In the genomic region with DNA sequence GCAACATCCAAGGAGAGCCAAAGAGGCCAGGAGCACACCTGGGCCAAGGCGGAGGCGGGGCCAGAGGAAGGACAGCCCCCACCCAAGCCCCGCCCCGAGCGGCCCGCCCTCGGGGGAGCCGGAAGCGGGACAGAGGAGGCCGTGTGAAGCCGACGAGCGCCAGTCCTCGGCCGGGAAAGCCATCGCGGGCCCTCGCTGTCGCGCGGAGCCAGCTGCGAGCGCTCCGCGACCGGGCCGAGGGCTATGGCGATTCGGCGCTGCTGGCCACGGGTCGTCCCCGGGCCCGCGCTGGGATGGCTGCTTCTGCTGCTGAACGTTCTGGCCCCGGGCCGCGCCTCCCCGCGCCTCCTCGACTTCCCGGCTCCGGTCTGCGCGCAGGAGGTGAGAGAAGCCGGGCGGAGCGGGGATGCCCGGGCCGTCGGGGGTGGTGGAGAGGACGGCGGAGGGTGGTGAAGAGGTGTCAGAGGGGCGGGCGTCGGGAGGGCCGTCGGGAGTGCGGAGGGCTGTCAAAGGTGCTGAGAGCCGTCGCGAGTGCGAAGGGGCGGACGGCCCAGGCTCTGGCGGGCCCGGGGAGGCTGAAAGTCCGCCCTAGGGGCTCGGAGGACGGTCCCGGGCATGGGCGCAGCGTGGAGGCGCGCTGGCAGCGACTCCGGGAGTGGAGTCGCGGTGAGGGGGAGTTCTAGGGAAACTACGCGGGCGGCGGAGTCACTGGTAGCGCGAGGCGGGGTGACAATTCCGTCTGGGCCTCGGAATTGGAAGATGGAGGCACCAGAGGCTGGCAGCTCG, we compare ENCODE assay signal across 8 mouse cellular contexts. TPM values are rescaled to one million over a fixed set of nuclear protein-coding genes. Genes with fewer than 3 reads are reported as not detected.
DNase-seq lines count a peak whose midpoint lies in the region; ATAC-seq and TF ChIP-seq lines count a peak whose summit lies in the region.

Gene Il17ra (plus strand): TSS at position 162 of the 786 bp plus-strand sequence.

- ATAC-seq in embryonic facial prominence, embryonic 11.5 days (replicated peaks; ENCODE audit: insufficient number of reproducible peaks, low FRiP score, low TSS enrichment, low read depth): peak; percentile 68
- peak; percentile 73 for ATAC-seq in heart, embryonic 11.5 days (replicated peaks; ENCODE audit: insufficient number of reproducible peaks, low FRiP score, low TSS enrichment)
- ATAC-seq in kidney, embryonic 14.5 days (ENCODE audit: low FRiP score, low TSS enrichment): peak; percentile 91
- peak; percentile 93 for ATAC-seq in lung, embryonic 16.5 days (ENCODE audit: low read depth)

- peak within 1 kb of the TSS; percentile 81 for H3ac ChIP-seq in C2C12 (ENCODE audit: control insufficient read depth, insufficient read length, low read depth)

- no peaks in the 10 kb centered on the region for H3K36me3 ChIP-seq in C2C12 (ENCODE audit: control insufficient read depth, insufficient read depth)
- no peaks in the 10 kb centered on the region for H3K36me3 ChIP-seq in embryonic facial prominence, embryonic 11.5 days (replicated peaks; ENCODE audit: control insufficient read depth, insufficient read depth, low read depth, low read length)
- H3K36me3 ChIP-seq in heart, embryonic 11.5 days (ENCODE audit: control insufficient read depth, insufficient read depth, low read length): no peaks in the 10 kb centered on the region
- no peaks in the 10 kb centered on the region for H3K36me3 ChIP-seq in kidney, embryonic 14.5 days (ENCODE audit: control insufficient read depth, insufficient read depth, low read length)
- no peaks in the 10 kb centered on the region for H3K36me3 ChIP-seq in lung, embryonic 16.5 days (ENCODE audit: control insufficient read depth, insufficient read depth, low read length)

- no peaks in the 10 kb centered on the region for H3K9me3 ChIP-seq in embryonic facial prominence, embryonic 11.5 days (replicated peaks; ENCODE audit: control insufficient read depth, low read length)
- no peaks in the 10 kb centered on the region for H3K9me3 ChIP-seq in heart, embryonic 11.5 days (replicated peaks; ENCODE audit: control insufficient read depth, low read length)
- no peaks in the 10 kb centered on the region for H3K9me3 ChIP-seq in kidney, embryonic 14.5 days (ENCODE audit: control insufficient read depth, low read length)
- no peaks in the 10 kb centered on the region for H3K9me3 ChIP-seq in lung, embryonic 16.5 days (ENCODE audit: control insufficient read depth, low read length)

- TF ChIP-seq POLR2A in olfactory bulb, adult 2 months (IDR thresholded peaks at IDR 0.05; ENCODE audit: insufficient read depth, low read depth, low read length): peak; percentile 40; the same call in 1 of the 2 replicates

- H3K4me2 ChIP-seq in embryonic facial prominence, embryonic 11.5 days (ENCODE audit: low read depth, low read length): peak within 1 kb of the TSS; percentile 74
- peak within 1 kb of the TSS; percentile 68 for H3K4me2 ChIP-seq in heart, embryonic 11.5 days
- H3K4me2 ChIP-seq in kidney, embryonic 14.5 days (replicated peaks; ENCODE audit: low read depth, low read length): peak within 1 kb of the TSS; percentile 78
- H3K4me2 ChIP-seq in lung, embryonic 16.5 days (ENCODE audit: low read depth, low read length): peak within 1 kb of the TSS; percentile 73

- under 1% methylated on average over 87 of the region's 90 CpGs for WGBS in embryonic facial prominence, embryonic 11.5 days
- 2% methylated on average over 84 of the region's 90 CpGs for WGBS in heart, embryonic 11.5 days (ENCODE audit: insufficient replicate concordance)
- WGBS in kidney, embryonic 14.5 days: 1% methylated on average over 87 of the region's 90 CpGs
- WGBS in lung, embryonic 16.5 days: under 1% methylated on average over 80 of the region's 90 CpGs
- under 1% methylated on average over 89 of the region's 90 CpGs for WGBS in olfactory bulb, adult 2 months

- peaks cover 44% of the 10 kb centered on the region for H3K79me3 ChIP-seq in C2C12 (ENCODE audit: low read depth)

- no peak within 1 kb of the TSS for H3K27ac ChIP-seq in embryonic facial prominence, embryonic 11.5 days (replicated peaks; ENCODE audit: low read depth, low read length)
- no peak within 1 kb of the TSS for H3K27ac ChIP-seq in heart, embryonic 11.5 days (ENCODE audit: low read depth, low read length)
- no peak within 1 kb of the TSS for H3K27ac ChIP-seq in kidney, embryonic 14.5 days (ENCODE audit: low read depth, low read length)
- no peak within 1 kb of the TSS for H3K27ac ChIP-seq in lung, embryonic 16.5 days (ENCODE audit: low read length)
- no peak within 1 kb of the TSS for H3K27ac ChIP-seq in olfactory bulb, adult 2 months (ENCODE audit: insufficient read depth, low read depth, low read length)

- 0 out of 2 replicates have a peak, but pooled peaks cover 4% of the 10 kb centered on the region for H3K4me1 ChIP-seq in embryonic facial prominence, embryonic 11.5 days (ENCODE audit: control insufficient read depth, insufficient read depth, low read length)
- H3K4me1 ChIP-seq in heart, embryonic 11.5 days (ENCODE audit: control insufficient read depth, insufficient read depth, low read length): peaks cover 5% of the 10 kb centered on the region; the same call in 1 of the 2 replicates
- peaks cover 5% of the 10 kb centered on the region; the same call in 1 of the 2 replicates for H3K4me1 ChIP-seq in kidney, embryonic 14.5 days (ENCODE audit: control insufficient read depth, insufficient read depth, low read length)
- peaks cover 10% of the 10 kb centered on the region for H3K4me1 ChIP-seq in lung, embryonic 16.5 days (replicated peaks; ENCODE audit: control insufficient read depth, insufficient read depth, low read length)
- peaks cover 15% of the 10 kb centered on the region for H3K4me1 ChIP-seq in olfactory bulb, adult 2 months (ENCODE audit: control insufficient read depth, insufficient read depth, low read length)

- H3K4me3 ChIP-seq in C2C12 (ENCODE audit: insufficient read depth, poor library complexity, severe bottlenecking): peak within 1 kb of the TSS; percentile 57
- H3K4me3 ChIP-seq in embryonic facial prominence, embryonic 11.5 days (ENCODE audit: low read depth, low read length): peak within 1 kb of the TSS; percentile 53
- peak within 1 kb of the TSS; percentile 65 for H3K4me3 ChIP-seq in heart, embryonic 11.5 days (ENCODE audit: low read depth, low read length)
- peak within 1 kb of the TSS; percentile 52 for H3K4me3 ChIP-seq in kidney, embryonic 14.5 days (ENCODE audit: low read length)
- peak within 1 kb of the TSS; percentile 61 for H3K4me3 ChIP-seq in lung, embryonic 16.5 days (ENCODE audit: low read length)
- H3K4me3 ChIP-seq in olfactory bulb, adult 2 months (ENCODE audit: insufficient read depth, low read depth, low read length): peak within 1 kb of the TSS; percentile 85

- H3K27me3 ChIP-seq in C2C12 (ENCODE audit: control insufficient read depth, insufficient read depth, insufficient read length): no peaks in the 10 kb centered on the region
- H3K27me3 ChIP-seq in embryonic facial prominence, embryonic 11.5 days (ENCODE audit: control insufficient read depth, insufficient read depth, low read length): peaks cover 26% of the 10 kb centered on the region
- peaks cover 40% of the 10 kb centered on the region for H3K27me3 ChIP-seq in heart, embryonic 11.5 days (ENCODE audit: control insufficient read depth, insufficient read depth, low read length)
- peaks cover 38% of the 10 kb centered on the region for H3K27me3 ChIP-seq in kidney, embryonic 14.5 days (ENCODE audit: control insufficient read depth, insufficient read depth, low read length)
- H3K27me3 ChIP-seq in lung, embryonic 16.5 days (ENCODE audit: control insufficient read depth, insufficient read depth, low read depth, low read length): peaks cover 18% of the 10 kb centered on the region; the same call in 1 of the 2 replicates

- DNase-seq in WW6 (ENCODE audit: low read depth, low spot score): peak; percentile 61
- peak; percentile 73 for DNase-seq in embryonic facial prominence, embryonic 11.5 days (ENCODE audit: low spot score)
- DNase-seq in thymus, postnatal 14 days: peak; percentile 95

- peak within 1 kb of the TSS; percentile 54 for H3K9ac ChIP-seq in embryonic facial prominence, embryonic 11.5 days (replicated peaks; ENCODE audit: low read length)
- H3K9ac ChIP-seq in heart, embryonic 11.5 days (ENCODE audit: low read depth, low read length): peak within 1 kb of the TSS; percentile 39; the same call in 1 of the 2 replicates
- H3K9ac ChIP-seq in kidney, embryonic 14.5 days (ENCODE audit: low read depth, low read length): peak within 1 kb of the TSS; percentile 15
- H3K9ac ChIP-seq in lung, embryonic 16.5 days (ENCODE audit: low read length): peak within 1 kb of the TSS; percentile 69

- no peak for TF ChIP-seq CTCF in C2C12 (IDR thresholded peaks at IDR 0.05; ENCODE audit: control insufficient read depth, insufficient read depth, insufficient read length)
- no peak for TF ChIP-seq CTCF in olfactory bulb, adult 2 months (IDR thresholded peaks at IDR 0.05; ENCODE audit: insufficient read depth, low read depth, low read length)

- H3K79me2 ChIP-seq in C2C12 (ENCODE audit: control insufficient read depth, insufficient read depth): peaks cover 52% of the 10 kb centered on the region

TF ChIP-seq in C2C12, 6 proteins besides CTCF, POLR2A, EP300 and RAD21:
- TF ChIP-seq MYOD1 (IDR thresholded peaks at IDR 0.05; ENCODE audit: control insufficient read depth, insufficient read length, low read depth) (no peak), CEBPB (IDR thresholded peaks at IDR 0.05; ENCODE audit: low read depth) (no peak), MAX (IDR thresholded peaks at IDR 0.05) (no peak), MYOG (IDR thresholded peaks at IDR 0.05; ENCODE audit: control insufficient read depth, extremely low read depth, insufficient read length) (no peak)

RNA-seq across cellular contexts. Expression of gene Il17ra, which starts in this region (rescaled TPM):
- 10.8 TPM for polyA plus RNA-seq in C2C12 (2012; fragmentation: generic; extraction: Trizol)
- 1.9 and 2.0 TPM in 2 replicates for polyA plus RNA-seq in embryonic facial prominence, embryonic 11.5 days (2014; fragmentation: Nextera tagmentation; extraction: Ambion mirVana)
- 1.9 and 4.2 TPM in 2 replicates for polyA plus RNA-seq in heart, embryonic 11.5 days (2014; fragmentation: Nextera tagmentation; extraction: Ambion mirVana)
- polyA plus RNA-seq in kidney, embryonic 14.5 days (2014; fragmentation: Nextera tagmentation; extraction: Ambion mirVana): 2.3 and 2.4 TPM in 2 replicates
- 8.6 and 8.9 TPM in 2 replicates for polyA plus RNA-seq in lung, embryonic 16.5 days (2015; fragmentation: Nextera tagmentation; extraction: Ambion mirVana)
- polyA plus RNA-seq in olfactory bulb, adult 2 months (2012; ENCODE audit: insufficient read depth, insufficient read length, low replicate concordance, missing spikeins): 39.1 TPM in 1 of 2 replicates, not detected in the other

Comparison
In these comparisons a context has a peak if more than half of its experiments do, and no peak if none do; other contexts are left out.
1. H3K9ac ChIP-seq: peak in every context shown above with its lines; median percentile 69 in lung, embryonic 16.5 days; 54 in embryonic facial prominence, embryonic 11.5 days; 39 in heart, embryonic 11.5 days; 15 in kidney, embryonic 14.5 days.